Mouse (Mus musculus): ENCODE measurements around the gene Tgfbr1. TPM values are rescaled to one million over a fixed set of nuclear protein-coding genes. Genes with fewer than 3 reads are reported as not detected.
A peak's percentile ranks its signal among the peaks of the same experiment; 100 is the strongest.

The Tgfbr1 gene
- polyA plus RNA-seq, 1 experiment, result 15.1 TPM

GRCm38 (mm10) chr4:47316432-47316831, 36.6 kb upstream of the Tgfbr1 start:
- no peaks in the 10 kb centered on the region for H3K4me1 ChIP-seq (ENCODE audit: control insufficient read depth, insufficient read depth, low read length)
- no peak overlapping the region for H3K4me3 ChIP-seq (ENCODE audit: insufficient read depth, low read length)
- TF ChIP-seq POLR2A (IDR thresholded peaks at IDR 0.05; ENCODE audit: extremely low read depth, insufficient read depth, low read length), result no peak
- TF ChIP-seq CTCF (IDR thresholded peaks at IDR 0.05; ENCODE audit: extremely low read depth, insufficient read depth, low read length), result no peak
- 0 out of 2 replicates have a peak overlapping the region, but pooled peaks have one; percentile 46 for H3K27ac ChIP-seq (ENCODE audit: insufficient read depth, low read length)

- Histone ChIP-seq H3K27ac (ENCODE audit: insufficient read depth, low read length) (0 out of 2 replicates have a peak overlapping the region, but pooled peaks have one; percentile 22), H3K4me1 (ENCODE audit: control insufficient read depth, insufficient read depth, low read length) (no peaks in the 10 kb centered on the region), H3K4me3 (ENCODE audit: insufficient read depth, low read length) (no peak overlapping the region)
- TF ChIP-seq CTCF (IDR thresholded peaks at IDR 0.05; ENCODE audit: extremely low read depth, insufficient read depth, low read length) (no peak), POLR2A (IDR thresholded peaks at IDR 0.05; ENCODE audit: extremely low read depth, insufficient read depth, low read length) (no peak)
Measured at GRCm38 (mm10) chr4:47319561-47320321, 33.3 kb upstream of the Tgfbr1 start.

GRCm38 (mm10) chr4:47322315-47322714, 30.7 kb upstream of the Tgfbr1 start:
- no peak overlapping the region for H3K27ac ChIP-seq (ENCODE audit: insufficient read depth, low read length)

GRCm38 (mm10) chr4:47324206-47324605, 28.8 kb upstream of the Tgfbr1 start:
- H3K4me1 ChIP-seq (ENCODE audit: control insufficient read depth, insufficient read depth, low read length), result no peaks in the 10 kb centered on the region
- H3K4me3 ChIP-seq (ENCODE audit: insufficient read depth, low read length), result no peak overlapping the region
- H3K27ac ChIP-seq (ENCODE audit: insufficient read depth, low read length), result no peak overlapping the region
- TF ChIP-seq POLR2A (IDR thresholded peaks at IDR 0.05; ENCODE audit: extremely low read depth, insufficient read depth, low read length) (no peak), CTCF (IDR thresholded peaks at IDR 0.05; ENCODE audit: extremely low read depth, insufficient read depth, low read length) (no peak)

More at GRCm38 (mm10) chr4:47322315-47322714, 30.7 kb upstream of the Tgfbr1 start:
- H3K4me1 ChIP-seq (ENCODE audit: control insufficient read depth, insufficient read depth, low read length), result no peaks in the 10 kb centered on the region
- TF ChIP-seq POLR2A (IDR thresholded peaks at IDR 0.05; ENCODE audit: extremely low read depth, insufficient read depth, low read length), result no peak
- no peak for TF ChIP-seq CTCF (IDR thresholded peaks at IDR 0.05; ENCODE audit: extremely low read depth, insufficient read depth, low read length)
- no peak overlapping the region for H3K4me3 ChIP-seq (ENCODE audit: insufficient read depth, low read length)

- Histone ChIP-seq H3K4me1 (ENCODE audit: control insufficient read depth, insufficient read depth, low read length) (no peaks in the 10 kb centered on the region), H3K4me3 (ENCODE audit: insufficient read depth, low read length) (no peak overlapping the region), H3K27ac (ENCODE audit: insufficient read depth, low read length) (no peak overlapping the region)
- TF ChIP-seq CTCF (IDR thresholded peaks at IDR 0.05; ENCODE audit: extremely low read depth, insufficient read depth, low read length) (no peak), POLR2A (IDR thresholded peaks at IDR 0.05; ENCODE audit: extremely low read depth, insufficient read depth, low read length) (no peak)
Measured at GRCm38 (mm10) chr4:47327782-47328181, 25.2 kb upstream of the Tgfbr1 start.

- H3K4me3 ChIP-seq (ENCODE audit: insufficient read depth, low read length), result no peak overlapping the region
- no peaks in the 10 kb centered on the region for H3K4me1 ChIP-seq (ENCODE audit: control insufficient read depth, insufficient read depth, low read length)
- TF ChIP-seq POLR2A (IDR thresholded peaks at IDR 0.05; ENCODE audit: extremely low read depth, insufficient read depth, low read length) (no peak), CTCF (IDR thresholded peaks at IDR 0.05; ENCODE audit: extremely low read depth, insufficient read depth, low read length) (no peak)
- H3K27ac ChIP-seq (ENCODE audit: insufficient read depth, low read length), result no peak overlapping the region
Measured at GRCm38 (mm10) chr4:47329285-47329684, 23.7 kb upstream of the Tgfbr1 start.

- H3K4me3 ChIP-seq (ENCODE audit: insufficient read depth, low read length), result no peak overlapping the region
- H3K27ac ChIP-seq (ENCODE audit: insufficient read depth, low read length), result no peak overlapping the region
- TF ChIP-seq POLR2A (IDR thresholded peaks at IDR 0.05; ENCODE audit: extremely low read depth, insufficient read depth, low read length), result no peak
- no peak for TF ChIP-seq CTCF (IDR thresholded peaks at IDR 0.05; ENCODE audit: extremely low read depth, insufficient read depth, low read length)
- no peaks in the 10 kb centered on the region for H3K4me1 ChIP-seq (ENCODE audit: control insufficient read depth, insufficient read depth, low read length)
Measured at GRCm38 (mm10) chr4:47330378-47331052, 22.5 kb upstream of the Tgfbr1 start.

GRCm38 (mm10) chr4:47332812-47333343, 20.1 kb upstream of the Tgfbr1 start:
- H3K27ac ChIP-seq (ENCODE audit: insufficient read depth, low read length), result 0 out of 2 replicates have a peak overlapping the region, but pooled peaks have one; percentile 12
- no peak for TF ChIP-seq POLR2A (IDR thresholded peaks at IDR 0.05; ENCODE audit: extremely low read depth, insufficient read depth, low read length)
- no peak for TF ChIP-seq CTCF (IDR thresholded peaks at IDR 0.05; ENCODE audit: extremely low read depth, insufficient read depth, low read length)
- no peaks in the 10 kb centered on the region for H3K4me1 ChIP-seq (ENCODE audit: control insufficient read depth, insufficient read depth, low read length)
- H3K4me3 ChIP-seq (ENCODE audit: insufficient read depth, low read length), result no peak overlapping the region

- TF ChIP-seq POLR2A (IDR thresholded peaks at IDR 0.05; ENCODE audit: extremely low read depth, insufficient read depth, low read length), result no peak
- H3K27ac ChIP-seq (ENCODE audit: insufficient read depth, low read length), result 0 out of 2 replicates have a peak overlapping the region, but pooled peaks have one; percentile 12
Measured at GRCm38 (mm10) chr4:47333541-47333940, 19.5 kb upstream of the Tgfbr1 start.

More at GRCm38 (mm10) chr4:47333541-47333940, 19.5 kb upstream of the Tgfbr1 start:
- Histone ChIP-seq H3K4me1 (ENCODE audit: control insufficient read depth, insufficient read depth, low read length) (no peaks in the 10 kb centered on the region), H3K4me3 (ENCODE audit: insufficient read depth, low read length) (no peak overlapping the region)

All from cortical plate, adult 2 months (tissue).